Mouse (Mus musculus): ENCODE measurements around the gene Thpo. TPM values are rescaled to one million over a fixed set of nuclear protein-coding genes. Genes with fewer than 3 reads are reported as not detected.

Thpo gene
- polyA plus RNA-seq, 1 experiment from 2014 or later, result 0.83 TPM

GRCm38 (mm10) chr16:20736823-20737222 lies 2.5 kb upstream of the Thpo start:
- no peak overlapping the region for H3K9ac ChIP-seq
- H3K4me2 ChIP-seq, result no peak overlapping the region
- H3K9me3 ChIP-seq, result no peaks in the 10 kb centered on the region
- 83% methylated on average over 5 of the region's 5 CpGs for WGBS
- H3K27me3 ChIP-seq, result peaks cover 33% of the 10 kb centered on the region
- peaks cover 24% of the 10 kb centered on the region for H3K4me1 ChIP-seq
- ATAC-seq (ENCODE audit: insufficient number of reproducible peaks, low FRiP score, low TSS enrichment, low read depth), result no peak
- no peak overlapping the region for H3K4me3 ChIP-seq
- H3K27ac ChIP-seq, result no peak overlapping the region
- peaks cover 14% of the 10 kb centered on the region for H3K36me3 ChIP-seq

DNA sequence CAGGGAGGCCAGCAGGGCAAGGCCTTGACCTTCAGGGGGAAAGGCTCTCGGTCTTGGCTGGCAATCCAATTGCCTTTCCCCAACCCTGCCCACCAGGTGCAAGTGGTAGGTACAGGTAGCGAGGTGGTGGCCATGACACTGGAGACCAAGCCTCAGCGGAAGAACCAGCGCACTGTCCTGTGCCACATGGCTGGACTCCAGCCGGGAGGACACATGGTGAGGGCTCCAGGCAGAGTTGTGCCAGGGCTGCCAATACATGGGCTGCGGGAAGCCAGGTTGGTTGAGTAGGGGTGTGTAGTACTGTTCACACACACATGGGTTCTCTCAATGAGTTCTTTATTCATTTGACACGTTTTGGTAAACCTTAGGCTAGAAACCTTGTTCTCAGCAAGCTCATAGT lies 1.9 kb upstream of the Thpo start:
- H3K27ac ChIP-seq, result no peak overlapping the region
- ATAC-seq (ENCODE audit: insufficient number of reproducible peaks, low FRiP score, low TSS enrichment, low read depth), result no peak
- H3K9ac ChIP-seq, result no peak overlapping the region
- H3K4me3 ChIP-seq, result no peak overlapping the region
- H3K9me3 ChIP-seq, result no peaks in the 10 kb centered on the region
- H3K36me3 ChIP-seq, result peaks cover 9% of the 10 kb centered on the region
- H3K4me1 ChIP-seq, result peaks cover 25% of the 10 kb centered on the region
- 88% methylated on average over 7 of the region's 7 CpGs for WGBS
- H3K27me3 ChIP-seq, result peaks cover 33% of the 10 kb centered on the region
- no peak overlapping the region for H3K4me2 ChIP-seq

- Histone ChIP-seq H3K4me3 (no peak overlapping the region), H3K9ac (no peak overlapping the region), H3K9me3 (no peaks in the 10 kb centered on the region), H3K27ac (no peak overlapping the region), H3K4me1 (peaks cover 25% of the 10 kb centered on the region), H3K4me2 (no peak overlapping the region), H3K27me3 (peaks cover 33% of the 10 kb centered on the region), H3K36me3 (peaks cover 7% of the 10 kb centered on the region; the same call in 1 of the 2 replicates)
- no peak for ATAC-seq (ENCODE audit: insufficient number of reproducible peaks, low FRiP score, low TSS enrichment, low read depth)
- 71% methylated on average over 5 of the region's 5 CpGs for WGBS
Measured at GRCm38 (mm10) chr16:20735651-20736050, 1.3 kb upstream of the Thpo start.

GRCm38 (mm10) chr16:20732925-20733730 lies 1.2 kb downstream of the Thpo start, which contains the start of gene Chrd:
Gene Chrd (plus strand): TSS chr16:20733127.
- peak within 1 kb of the TSS; percentile 85 for H3K9ac ChIP-seq
- H3K9me3 ChIP-seq, result no peaks in the 10 kb centered on the region
- H3K4me1 ChIP-seq, result peaks cover 25% of the 10 kb centered on the region
- peak within 1 kb of the TSS; percentile 94 for H3K4me2 ChIP-seq
- WGBS, result under 1% methylated on average over 55 of the region's 70 CpGs
- H3K27me3 ChIP-seq, result peaks cover 33% of the 10 kb centered on the region
- peaks cover 7% of the 10 kb centered on the region; the same call in 1 of the 2 replicates for H3K36me3 ChIP-seq
- peak within 1 kb of the TSS; percentile 91 for H3K27ac ChIP-seq
- ATAC-seq (ENCODE audit: insufficient number of reproducible peaks, low FRiP score, low TSS enrichment, low read depth), result peak; percentile 70
- H3K4me3 ChIP-seq, result peak within 1 kb of the TSS; percentile 68

DNA sequence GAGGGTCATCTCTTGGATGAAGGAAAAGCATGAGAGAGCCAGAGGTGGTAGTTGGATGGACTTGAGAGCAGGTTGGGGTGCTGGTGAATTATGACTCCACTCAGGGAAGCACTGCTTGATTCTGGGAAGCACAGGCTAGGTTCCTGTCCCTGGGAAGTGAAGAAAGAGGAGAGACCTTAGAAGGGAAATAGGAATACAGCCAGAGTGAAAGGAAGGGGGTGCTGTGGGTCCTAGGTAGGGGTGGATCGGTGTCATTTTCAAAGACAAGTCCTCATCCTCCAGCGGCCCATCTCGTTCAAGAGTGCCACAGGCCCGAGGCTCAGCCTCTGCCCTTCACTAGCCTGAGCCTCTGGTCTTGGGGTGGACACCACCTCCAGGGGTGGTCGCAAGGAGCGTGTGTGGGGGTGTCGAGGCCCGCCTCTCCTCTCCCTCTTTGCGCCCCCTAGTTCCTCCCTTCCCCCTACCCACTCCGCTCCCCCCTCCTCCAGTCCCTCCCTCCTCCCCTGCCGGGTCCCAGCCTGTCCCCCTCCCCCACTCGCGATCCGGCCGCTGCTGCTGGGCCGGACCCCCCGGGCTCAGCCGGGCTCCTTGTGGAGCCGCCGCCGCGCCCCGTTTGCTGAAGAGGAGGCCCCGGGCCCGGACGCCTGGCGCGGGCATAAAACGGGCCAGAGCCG lies 1.9 kb downstream of the Thpo start:
- Histone ChIP-seq H3K27me3 (peaks cover 33% of the 10 kb centered on the region), H3K4me1 (peaks cover 25% of the 10 kb centered on the region), H3K9ac (peak overlapping the region; percentile 85), H3K9me3 (no peaks in the 10 kb centered on the region), H3K4me2 (peak overlapping the region; percentile 94), H3K4me3 (peak overlapping the region; percentile 68), H3K27ac (peak overlapping the region; percentile 91), H3K36me3 (peaks cover 7% of the 10 kb centered on the region; the same call in 1 of the 2 replicates)
- under 1% methylated on average over 22 of the region's 30 CpGs for WGBS
- ATAC-seq (ENCODE audit: insufficient number of reproducible peaks, low FRiP score, low TSS enrichment, low read depth), result peak; percentile 50

DNA sequence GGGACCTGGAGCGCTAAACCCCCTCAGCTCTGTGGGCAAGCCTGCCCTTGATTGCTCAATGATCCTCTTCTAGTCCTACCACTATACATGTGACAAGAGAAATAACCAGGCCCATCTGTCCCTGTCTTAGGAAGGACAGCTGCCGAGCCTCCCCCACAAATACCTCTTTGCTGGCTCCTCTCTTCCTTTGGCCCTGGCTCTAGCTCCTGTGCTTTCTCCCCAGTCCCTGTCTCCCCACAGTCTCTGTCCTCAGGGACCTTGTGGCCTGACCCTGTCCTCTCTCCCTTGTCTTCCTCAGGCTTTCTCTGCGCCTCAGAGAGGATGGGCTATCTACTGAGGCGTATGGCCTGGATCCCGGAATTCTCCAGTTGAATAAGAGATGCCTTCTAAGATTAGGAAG lies 2.6 kb downstream of the Thpo start:
- H3K4me2 ChIP-seq, result no peak overlapping the region
- ATAC-seq (ENCODE audit: insufficient number of reproducible peaks, low FRiP score, low TSS enrichment, low read depth), result no peak
- WGBS, result 62% methylated on average over 5 of the region's 5 CpGs
- no peak overlapping the region for H3K4me3 ChIP-seq
- peaks cover 25% of the 10 kb centered on the region for H3K4me1 ChIP-seq
- no peak overlapping the region for H3K27ac ChIP-seq
- H3K9me3 ChIP-seq, result no peaks in the 10 kb centered on the region
- peaks cover 27% of the 10 kb centered on the region for H3K27me3 ChIP-seq
- 0 out of 2 replicates have a peak, but pooled peaks cover 2% of the 10 kb centered on the region for H3K36me3 ChIP-seq
- H3K9ac ChIP-seq, result no peak overlapping the region

DNA sequence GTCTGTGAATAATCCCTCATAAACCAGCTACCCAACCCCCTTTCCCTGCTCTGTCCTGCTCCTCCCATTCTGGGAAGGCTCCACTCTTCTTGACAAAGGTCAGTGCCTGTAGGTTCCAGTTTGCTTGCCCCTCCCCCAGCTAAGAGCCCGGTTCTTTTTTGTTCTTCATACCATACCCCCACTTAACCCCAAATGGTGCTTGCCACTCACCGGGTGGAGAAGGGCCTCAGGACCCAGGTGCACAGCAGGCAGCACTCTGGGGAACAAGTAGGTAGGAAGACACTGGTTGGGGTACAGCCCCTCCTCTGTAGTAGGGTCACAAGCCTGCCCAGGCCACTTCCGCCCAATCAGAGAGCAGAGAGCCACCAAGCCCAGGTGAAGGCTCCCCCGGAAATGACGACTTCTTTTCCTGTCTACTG lies 4.0 kb downstream of the Thpo start:
- no peaks in the 10 kb centered on the region for H3K36me3 ChIP-seq
- H3K27me3 ChIP-seq, result peaks cover 18% of the 10 kb centered on the region
- 38% methylated on average over 5 of the region's 5 CpGs for WGBS
- ATAC-seq (ENCODE audit: insufficient number of reproducible peaks, low FRiP score, low TSS enrichment, low read depth), result no peak
- H3K9ac ChIP-seq, result no peak overlapping the region
- peaks cover 25% of the 10 kb centered on the region for H3K4me1 ChIP-seq
- H3K9me3 ChIP-seq, result no peaks in the 10 kb centered on the region
- H3K4me3 ChIP-seq, result no peak overlapping the region
- no peak overlapping the region for H3K4me2 ChIP-seq
- H3K27ac ChIP-seq, result no peak overlapping the region

DNA sequence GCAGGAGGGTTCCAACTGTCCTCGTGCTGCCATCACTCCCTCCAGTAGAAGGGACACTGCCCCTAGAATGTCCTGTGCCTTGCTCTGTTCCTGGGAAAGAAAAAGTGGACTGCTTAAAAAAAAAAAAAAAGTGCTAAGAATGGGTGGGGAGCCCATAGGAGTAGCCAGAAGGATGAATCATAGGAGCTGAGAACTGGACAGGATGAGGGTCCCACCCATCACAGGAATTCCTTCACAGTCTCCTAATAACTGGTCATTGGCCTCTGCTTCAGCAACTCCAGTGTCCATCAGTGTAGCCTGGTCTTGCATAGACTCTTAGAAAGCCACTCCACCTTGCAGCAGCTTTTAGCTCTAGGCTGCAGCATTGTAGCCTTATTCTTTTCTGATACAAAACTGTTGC lies 7.9 kb downstream of the Thpo start:
- WGBS, result 65% methylated on average over 1 of the region's 1 CpGs
- no peak for ATAC-seq (ENCODE audit: insufficient number of reproducible peaks, low FRiP score, low TSS enrichment, low read depth)

DNA sequence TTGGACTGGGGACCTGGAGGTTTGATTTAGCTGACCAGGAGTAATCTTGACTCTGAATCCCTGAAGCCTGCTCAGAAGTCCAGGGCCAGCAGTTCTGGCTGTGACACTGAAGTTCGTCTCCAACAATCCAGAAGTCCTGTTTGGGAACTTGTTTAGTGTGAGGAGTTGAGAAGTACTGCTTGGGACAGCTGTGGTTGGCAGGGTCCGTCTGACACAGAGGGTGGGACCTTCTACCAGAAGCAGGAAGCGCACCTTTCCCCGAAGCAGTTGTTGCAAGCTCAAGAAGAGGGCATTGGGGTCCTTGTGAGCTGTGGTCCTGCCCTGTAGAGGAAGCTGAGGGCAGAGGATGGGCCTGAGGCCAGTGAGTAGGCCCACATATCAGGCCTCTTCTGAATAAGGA lies 8.6 kb downstream of the Thpo start:
- Histone ChIP-seq H3K4me3 (no peak overlapping the region), H3K9me3 (no peaks in the 10 kb centered on the region), H3K27ac (no peak overlapping the region), H3K4me2 (no peak overlapping the region), H3K4me1 (no peaks in the 10 kb centered on the region), H3K9ac (no peak overlapping the region), H3K27me3 (no peaks in the 10 kb centered on the region), H3K36me3 (peaks cover 17% of the 10 kb centered on the region)
- no peak for ATAC-seq (ENCODE audit: insufficient number of reproducible peaks, low FRiP score, low TSS enrichment, low read depth)
- 78% methylated on average over 4 of the region's 4 CpGs for WGBS

More for the DNA sequence above, 7.9 kb downstream of the Thpo start:
- no peaks in the 10 kb centered on the region for H3K27me3 ChIP-seq
- peaks cover 15% of the 10 kb centered on the region for H3K36me3 ChIP-seq
- no peak overlapping the region for H3K4me3 ChIP-seq
- no peaks in the 10 kb centered on the region for H3K9me3 ChIP-seq
- no peak overlapping the region for H3K4me2 ChIP-seq
- no peak overlapping the region for H3K9ac ChIP-seq
- H3K27ac ChIP-seq, result no peak overlapping the region
- H3K4me1 ChIP-seq, result no peaks in the 10 kb centered on the region

GRCm38 (mm10) chr16:20725321-20725720 lies 9.0 kb downstream of the Thpo start:
- Histone ChIP-seq H3K9ac (no peak overlapping the region), H3K27ac (no peak overlapping the region), H3K4me1 (no peaks in the 10 kb centered on the region), H3K36me3 (peaks cover 21% of the 10 kb centered on the region), H3K9me3 (no peaks in the 10 kb centered on the region), H3K4me3 (no peak overlapping the region), H3K4me2 (no peak overlapping the region), H3K27me3 (no peaks in the 10 kb centered on the region)
- 60% methylated on average over 7 of the region's 7 CpGs for WGBS
- no peak for ATAC-seq (ENCODE audit: insufficient number of reproducible peaks, low FRiP score, low TSS enrichment, low read depth)

GRCm38 (mm10) chr16:20724338-20724748 lies 10.0 kb downstream of the Thpo start:
- Histone ChIP-seq H3K4me1 (no peaks in the 10 kb centered on the region), H3K27me3 (no peaks in the 10 kb centered on the region), H3K27ac (no peak overlapping the region), H3K4me3 (no peak overlapping the region), H3K4me2 (no peak overlapping the region), H3K36me3 (peaks cover 29% of the 10 kb centered on the region), H3K9me3 (no peaks in the 10 kb centered on the region), H3K9ac (no peak overlapping the region)
- ATAC-seq (ENCODE audit: insufficient number of reproducible peaks, low FRiP score, low TSS enrichment, low read depth), result 0 out of 2 replicates have a peak, but pooled peaks have one; percentile 46
- 22% methylated on average over 5 of the region's 5 CpGs for WGBS

- H3K27ac ChIP-seq, result no peak overlapping the region
- 34% methylated on average over 4 of the region's 4 CpGs for WGBS
- no peak overlapping the region for H3K9ac ChIP-seq
- H3K9me3 ChIP-seq, result no peaks in the 10 kb centered on the region
- ATAC-seq (ENCODE audit: insufficient number of reproducible peaks, low FRiP score, low TSS enrichment, low read depth), result no peak
- H3K36me3 ChIP-seq, result peaks cover 29% of the 10 kb centered on the region
- no peak overlapping the region for H3K4me2 ChIP-seq
- H3K4me1 ChIP-seq, result peaks cover 7% of the 10 kb centered on the region
- H3K4me3 ChIP-seq, result no peak overlapping the region
- H3K27me3 ChIP-seq, result no peaks in the 10 kb centered on the region
Measured at GRCm38 (mm10) chr16:20723247-20723646, 11.1 kb downstream of the Thpo start.

All from limb, embryonic 15.5 days (tissue).